ENCODE assay signal across 15 mouse cellular contexts in genomic region chr14:85298991-85299390, GRCm38 (mm10).
"Had no signal": no experiment of that assay in that cellular context is flagged by ENCODE, and none has a peak within 500 bp of the region (broad histone marks: within the 10 kb centered on the region; RNA-seq: fewer than 3 reads in every experiment).

No protein-coding gene starts in this region.

- H3K27ac ChIP-seq: lung, embryonic 15.5 days; macrophage; midbrain, embryonic 10.5 days; midbrain, embryonic 12.5 days; neural tube, embryonic 12.5 days had no signal

- H3K9me3 ChIP-seq: lung, embryonic 15.5 days; midbrain, embryonic 10.5 days; midbrain, embryonic 12.5 days; neural tube, embryonic 12.5 days had no signal

- DNase-seq: liver, postnatal 0 days; lung, adult 2 months; lung, postnatal 14 days; lung, postnatal 36 days; midbrain, embryonic 14.5 days; right cerebral cortex, postnatal 14 days; spleen, adult 18-20 months; thymus, adult 18-20 months; thymus, postnatal 14 days; thymus, postnatal 36 days had no signal

- H3K27me3 ChIP-seq: lung, embryonic 15.5 days; midbrain, embryonic 12.5 days; neural tube, embryonic 12.5 days had no signal

- H3K4me1 ChIP-seq: lung, embryonic 15.5 days; midbrain, embryonic 10.5 days; midbrain, embryonic 12.5 days; neural tube, embryonic 12.5 days had no signal

- H3K4me3 ChIP-seq: lung, embryonic 15.5 days; midbrain, embryonic 10.5 days; midbrain, embryonic 12.5 days; neural tube, embryonic 12.5 days had no signal

- H3K9ac ChIP-seq: liver, postnatal 0 days; lung, embryonic 15.5 days; midbrain, embryonic 12.5 days; neural tube, embryonic 12.5 days had no signal

- H3K36me3 ChIP-seq: lung, embryonic 15.5 days; midbrain, embryonic 10.5 days; midbrain, embryonic 12.5 days; neural tube, embryonic 12.5 days had no signal
